Mouse (Mus musculus) kidney, postnatal 0 days (tissue): Measurements from ENCODE around the gene Rit1. TPM values are rescaled to one million over a fixed set of nuclear protein-coding genes. Genes with fewer than 3 reads are reported as not detected.

ENCODE experiments used
- ATAC-seq: fragments of 200-750 bp; cut with Nextera tagmentation; replicated peaks from 2 replicates; pipeline ENCODE4 v1.8.0; 2017; ENCODE audit warnings: low read depth, moderate number of reproducible peaks, moderate TSS enrichment, moderate library complexity; ENCODE audit not compliant: low FRiP score
- DNase-seq: peaks from one replicate; pipeline ENCODE4 v3.0.0-alpha.2; 2016; ENCODE audit warnings: low spot score
- H3K27ac ChIP-seq: fragments of 300-500 bp; sonication (generic); 2 replicates; pipeline ENCODE4 v1.5.1; 2014; ENCODE audit warnings: mild to moderate bottlenecking
- H3K27me3 ChIP-seq: fragments of 300-500 bp; sonication (generic); 2 replicates; pipeline ENCODE4 v1.6.1; 2014; ENCODE audit warnings: low read length, mixed read lengths; ENCODE audit not compliant: insufficient read depth
- H3K36me3 ChIP-seq: fragments of 300-500 bp; sonication (generic); 2 replicates; pipeline ENCODE4 v1.6.1; 2014; ENCODE audit warnings: low read length, mixed read lengths; ENCODE audit not compliant: insufficient read depth
- H3K4me1 ChIP-seq: fragments of 300-500 bp; sonication (generic); replicated peaks from 2 replicates; pipeline ENCODE4 v1.6.1; 2014; ENCODE audit warnings: antibody characterized with exemption, low read length, mixed read lengths; ENCODE audit not compliant: insufficient read depth
- H3K4me2 ChIP-seq: fragments of 300-500 bp; sonication (generic); 2 replicates; pipeline ENCODE4 v1.6.1; 2014; ENCODE audit warnings: mild to moderate bottlenecking, low read length, moderate library complexity, mixed read lengths
- H3K4me3 ChIP-seq: fragments of 300-500 bp; sonication (generic); replicated peaks from 2 replicates; pipeline ENCODE4 v1.5.1; 2014; ENCODE audit warnings: low read depth, low read length
- H3K9ac ChIP-seq: fragments of 300-500 bp; sonication (generic); 2 replicates; pipeline ENCODE4 v1.6.1; 2014; ENCODE audit warnings: low read depth, low read length
- H3K9me3 ChIP-seq: fragments of 300-500 bp; sonication (generic); replicated peaks from 2 replicates; pipeline ENCODE4 v1.6.1; 2016; ENCODE audit warnings: low read length, inconsistent platforms, mixed read lengths
- CTCF ChIP-seq: IDR thresholded peaks from 2 replicates; pipeline ENCODE4 v1.5.1; 2016; ENCODE audit warnings: antibody characterized with exemption, low read depth, mild to moderate bottlenecking, moderate library complexity
- WGBS: fragments of 180-500 bp; shearing (Covaris S2); extraction: QIAGEN DNeasy Blood & Tissue Kit; methylation state at CpG from one replicate; pipeline ENCODE4 v1.1.7; 2014; 5-methylcytosine and 5-hydroxymethylcytosine counted together
- polyA plus RNA-seq: library from polyadenylated mRNA; unstranded; fragments of >200 nt; fragmentation: Nextera tagmentation; extraction: Ambion mirVana; gene quantifications from 2 replicates; pipeline ENCODE4 v1.2.1, GENCODE M21; 2015

The Rit1 gene
- 58.6 and 62.5 TPM in 2 replicates for polyA plus RNA-seq

DNA sequence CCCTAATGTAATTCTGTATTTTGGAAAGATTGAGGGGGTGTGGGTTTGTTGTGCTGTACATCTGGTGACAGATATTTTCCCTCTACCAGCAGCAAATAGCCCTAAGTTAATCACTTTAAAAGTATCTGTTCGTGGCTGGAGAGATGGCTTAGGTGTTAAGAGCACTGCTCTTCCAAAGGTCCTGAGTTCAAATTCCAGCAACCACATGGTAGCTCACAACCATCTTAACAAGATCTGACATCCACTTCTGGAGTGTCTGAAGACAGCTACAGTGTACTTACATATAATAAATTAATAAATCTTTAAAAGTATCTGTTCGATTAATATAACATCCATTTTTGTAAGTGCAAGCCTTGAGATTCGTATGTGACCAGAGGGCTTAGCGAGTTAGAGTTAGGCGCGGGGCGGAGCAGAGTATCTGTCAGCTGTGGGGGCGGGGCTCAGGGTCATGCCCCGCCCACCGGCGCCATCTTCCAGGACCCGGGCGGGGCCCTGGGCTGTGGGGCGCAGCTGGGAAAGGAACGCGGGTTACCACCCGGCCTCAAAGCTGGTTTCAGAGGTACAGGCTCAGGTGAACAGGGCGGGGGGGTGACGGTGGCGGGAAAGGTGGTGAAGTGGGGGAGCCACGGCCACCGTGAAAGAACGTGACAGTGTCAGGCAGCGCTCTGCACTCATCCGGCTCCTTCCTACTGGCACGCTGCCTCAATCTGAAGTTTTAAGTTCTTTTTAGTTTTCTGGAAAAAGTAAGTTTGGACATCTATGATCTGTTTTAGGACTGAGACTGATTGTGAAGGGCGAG, at the start of gene Rit1:
Gene Rit1, plus strand, starts transcription at position 440 of the 799 bp plus-strand sequence.
- peak within 1 kb of the TSS; percentile 79 for H3K27ac ChIP-seq
- peaks cover 26% of the 10 kb centered on the region for H3K36me3 ChIP-seq
- peak; percentile 96 for DNase-seq
- H3K4me2 ChIP-seq = peak within 1 kb of the TSS; percentile 67
- WGBS = 2% methylated on average over 27 of the region's 27 CpGs
- H3K9me3 ChIP-seq = no peaks in the 10 kb centered on the region
- H3K9ac ChIP-seq = peak within 1 kb of the TSS; percentile 69
- ATAC-seq = peak; percentile 84
- 0 out of 2 replicates have a peak, but pooled peaks cover 8% of the 10 kb centered on the region for H3K4me1 ChIP-seq
- no peak for TF ChIP-seq CTCF
- H3K4me3 ChIP-seq = peak within 1 kb of the TSS; percentile 80
- no peaks in the 10 kb centered on the region for H3K27me3 ChIP-seq

DNA sequence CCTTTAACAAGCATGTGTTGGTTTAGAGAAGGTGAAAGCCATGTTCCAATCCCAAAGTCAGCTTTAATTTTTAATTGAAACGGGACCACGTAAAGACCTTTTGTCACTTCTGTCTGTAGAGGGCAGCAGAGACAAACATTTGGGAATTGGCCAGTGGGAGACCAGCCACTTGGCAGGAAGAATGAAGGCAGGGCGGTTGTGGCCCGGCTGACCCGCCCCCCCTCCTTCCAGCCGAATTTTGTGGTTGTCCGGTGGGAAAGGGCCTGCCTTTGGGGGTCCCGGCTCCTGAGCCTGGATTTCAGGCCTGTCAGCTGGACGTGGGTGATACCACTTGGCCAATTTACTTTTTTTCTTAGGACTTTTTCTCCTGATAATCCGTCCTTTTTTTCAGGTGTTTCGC, 39.2 kb upstream of the Rit1 start:
- peak overlapping the region; percentile 71 for H3K4me2 ChIP-seq
- TF ChIP-seq CTCF = peak; percentile 87
- WGBS = 5% methylated on average over 11 of the region's 11 CpGs
- peak overlapping the region; percentile 25 for H3K4me3 ChIP-seq
- H3K27ac ChIP-seq = no peak overlapping the region
- H3K9ac ChIP-seq = peak overlapping the region; percentile 55; the same call in 1 of the 2 replicates
- H3K9me3 ChIP-seq = no peaks in the 10 kb centered on the region
- ATAC-seq (peak; percentile 84), DNase-seq (peak; percentile 91)
- H3K27me3 ChIP-seq = no peaks in the 10 kb centered on the region
- no peaks in the 10 kb centered on the region for H3K36me3 ChIP-seq
- H3K4me1 ChIP-seq = no peaks in the 10 kb centered on the region

DNA sequence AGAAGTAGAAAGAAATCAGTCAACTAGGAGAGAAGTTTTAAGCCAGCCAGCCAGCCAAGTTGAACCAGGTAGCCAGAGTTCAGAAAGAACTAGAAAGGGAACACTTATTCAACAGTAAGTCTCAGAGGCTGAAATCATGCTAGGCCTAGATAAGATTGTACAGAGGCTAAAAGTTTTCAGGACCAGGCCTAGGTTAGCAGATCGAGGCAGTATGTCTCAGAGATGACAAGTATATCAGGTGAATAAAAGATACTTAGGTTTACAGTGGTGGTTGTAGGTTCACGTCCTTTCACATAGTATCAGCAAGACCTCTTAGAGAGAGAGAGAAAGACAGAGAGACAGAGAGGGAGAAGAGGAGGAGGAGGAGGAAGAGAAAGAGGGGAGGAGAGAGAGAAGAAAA, 32.8 kb upstream of the Rit1 start:
- H3K27ac ChIP-seq = no peak overlapping the region
- H3K9me3 ChIP-seq = no peaks in the 10 kb centered on the region
- DNase-seq = no peak
- no peak for TF ChIP-seq CTCF
- H3K36me3 ChIP-seq = no peaks in the 10 kb centered on the region
- no peaks in the 10 kb centered on the region for H3K27me3 ChIP-seq
- ATAC-seq = no peak
- peaks cover 10% of the 10 kb centered on the region; the same call in 1 of the 2 replicates for H3K4me1 ChIP-seq
- no peak overlapping the region for H3K4me2 ChIP-seq
- H3K4me3 ChIP-seq = no peak overlapping the region
- no peak overlapping the region for H3K9ac ChIP-seq
- 87% methylated on average over 2 of the region's 2 CpGs for WGBS

GRCm38 (mm10) chr3:88684236-88684979, 32.2 kb upstream of the Rit1 start:
- Histone ChIP-seq H3K9me3 (no peaks in the 10 kb centered on the region), H3K4me1 (peaks cover 10% of the 10 kb centered on the region; the same call in 1 of the 2 replicates), H3K4me3 (peak overlapping the region; percentile 94), H3K9ac (no peak overlapping the region; the same call in 1 of the 2 replicates), H3K27me3 (no peaks in the 10 kb centered on the region), H3K4me2 (peak overlapping the region; percentile 58), H3K36me3 (peaks cover 4% of the 10 kb centered on the region; the same call in 1 of the 2 replicates), H3K27ac (peak overlapping the region; percentile 99)
- 70% methylated on average over 6 of the region's 8 CpGs for WGBS
- peak; percentile 42; the same call in 1 of the 2 replicates for TF ChIP-seq CTCF
- DNase-seq (peak; percentile 12), ATAC-seq (no peak)

- H3K9me3 ChIP-seq = no peaks in the 10 kb centered on the region
- TF ChIP-seq CTCF = no peak
- under 1% methylated on average over 47 of the region's 47 CpGs for WGBS
- DNase-seq (peak; percentile 99), ATAC-seq (peak; percentile 98)
- peaks cover 10% of the 10 kb centered on the region; the same call in 1 of the 2 replicates for H3K4me1 ChIP-seq
- peak within 1 kb of the TSS; percentile 99 for H3K27ac ChIP-seq
- peak within 1 kb of the TSS; percentile 92 for H3K4me2 ChIP-seq
- peak within 1 kb of the TSS; percentile 95 for H3K9ac ChIP-seq
- H3K27me3 ChIP-seq = no peaks in the 10 kb centered on the region
- peak within 1 kb of the TSS; percentile 94 for H3K4me3 ChIP-seq
- peaks cover 12% of the 10 kb centered on the region for H3K36me3 ChIP-seq
These were observed 31.4 kb upstream of the Rit1 start, which contains the start of gene Khdc4 for GRCm38 (mm10) chr3:88684980-88685941. Gene Khdc4, plus strand, starts transcription at chr3:88685803.
